Mouse (Mus musculus) testis, postnatal 14 days (tissue): ENCODE data around the gene Armc2.

Experiments
- DNase-seq: peaks from one replicate; pipeline ENCODE4 v3.0.0; 2021; ENCODE audit warnings: low spot score

Armc2 gene

GRCm38 (mm10) chr10:42014086-42014485 lies 4.2 kb downstream of the Armc2 start:
- DNase-seq: no peak

- DNase-seq: no peak
Observed at GRCm38 (mm10) chr10:42010761-42011435, 7.3 kb downstream of the Armc2 start.

- DNase-seq: no peak
Observed at GRCm38 (mm10) chr10:42005259-42005658, 13.0 kb downstream of the Armc2 start.

- DNase-seq: no peak
Observed at GRCm38 (mm10) chr10:42004690-42005089, 13.6 kb downstream of the Armc2 start.

- DNase-seq: no peak
Observed at GRCm38 (mm10) chr10:42004056-42004455, 14.2 kb downstream of the Armc2 start.

- no peak for DNase-seq
Observed at GRCm38 (mm10) chr10:42003576-42003975, 14.7 kb downstream of the Armc2 start.

- no peak for DNase-seq
Observed at GRCm38 (mm10) chr10:42002436-42002835, 15.8 kb downstream of the Armc2 start.

- DNase-seq: no peak
Observed at GRCm38 (mm10) chr10:42001260-42001659, 17.0 kb downstream of the Armc2 start.

- peak; percentile 84 for DNase-seq
Observed at GRCm38 (mm10) chr10:41997691-41998178, 20.5 kb downstream of the Armc2 start.

- DNase-seq: no peak
Observed at GRCm38 (mm10) chr10:41996157-41996556, 22.1 kb downstream of the Armc2 start.

- no peak for DNase-seq
Observed at GRCm38 (mm10) chr10:41995051-41995450, 23.2 kb downstream of the Armc2 start.

- DNase-seq: no peak
Observed at GRCm38 (mm10) chr10:41994578-41994977, 23.7 kb downstream of the Armc2 start.

GRCm38 (mm10) chr10:41992059-41992440 lies 26.2 kb downstream of the Armc2 start:
- no peak for DNase-seq

GRCm38 (mm10) chr10:41991364-41992058 lies 26.7 kb downstream of the Armc2 start:
- no peak for DNase-seq

GRCm38 (mm10) chr10:41990896-41991295 lies 27.3 kb downstream of the Armc2 start:
- no peak for DNase-seq

- no peak for DNase-seq
Observed at GRCm38 (mm10) chr10:41988930-41989329, 29.3 kb downstream of the Armc2 start.

GRCm38 (mm10) chr10:41986126-41986525 lies 32.1 kb downstream of the Armc2 start:
- no peak for DNase-seq

- DNase-seq: no peak
Observed at GRCm38 (mm10) chr10:41984221-41984620, 34.0 kb downstream of the Armc2 start.

- no peak for DNase-seq
Observed at GRCm38 (mm10) chr10:41982821-41983220, 35.4 kb downstream of the Armc2 start.

- peak; percentile 74 for DNase-seq
Observed at GRCm38 (mm10) chr10:41980772-41981383, 37.4 kb downstream of the Armc2 start.

GRCm38 (mm10) chr10:41978403-41979234 lies 39.6 kb downstream of the Armc2 start:
- no peak for DNase-seq

- DNase-seq: no peak
Observed at GRCm38 (mm10) chr10:41972676-41973075, 45.6 kb downstream of the Armc2 start.
